Mouse (Mus musculus): ENCODE results near the gene Gm21969.

- no peak for TF ChIP-seq CTCF (conservative IDR thresholded peaks at IDR 0.05; ENCODE audit: low read length)
- TF ChIP-seq NANOG (IDR thresholded peaks at IDR 0.05; ENCODE audit: borderline replicate concordance, low read length): no peak
- TF ChIP-seq POU5F1 (IDR thresholded peaks at IDR 0.05; ENCODE audit: borderline replicate concordance, low read length): no peak
Measured at GRCm38 (mm10) chr4:139585713-139586112, 17.3 kb upstream of the Gm21969 start.

Data from E14TG2a.4 (cell line).